Mouse (Mus musculus): ENCODE results near the gene Tnfrsf19.

Tnfrsf19 gene

DNA sequence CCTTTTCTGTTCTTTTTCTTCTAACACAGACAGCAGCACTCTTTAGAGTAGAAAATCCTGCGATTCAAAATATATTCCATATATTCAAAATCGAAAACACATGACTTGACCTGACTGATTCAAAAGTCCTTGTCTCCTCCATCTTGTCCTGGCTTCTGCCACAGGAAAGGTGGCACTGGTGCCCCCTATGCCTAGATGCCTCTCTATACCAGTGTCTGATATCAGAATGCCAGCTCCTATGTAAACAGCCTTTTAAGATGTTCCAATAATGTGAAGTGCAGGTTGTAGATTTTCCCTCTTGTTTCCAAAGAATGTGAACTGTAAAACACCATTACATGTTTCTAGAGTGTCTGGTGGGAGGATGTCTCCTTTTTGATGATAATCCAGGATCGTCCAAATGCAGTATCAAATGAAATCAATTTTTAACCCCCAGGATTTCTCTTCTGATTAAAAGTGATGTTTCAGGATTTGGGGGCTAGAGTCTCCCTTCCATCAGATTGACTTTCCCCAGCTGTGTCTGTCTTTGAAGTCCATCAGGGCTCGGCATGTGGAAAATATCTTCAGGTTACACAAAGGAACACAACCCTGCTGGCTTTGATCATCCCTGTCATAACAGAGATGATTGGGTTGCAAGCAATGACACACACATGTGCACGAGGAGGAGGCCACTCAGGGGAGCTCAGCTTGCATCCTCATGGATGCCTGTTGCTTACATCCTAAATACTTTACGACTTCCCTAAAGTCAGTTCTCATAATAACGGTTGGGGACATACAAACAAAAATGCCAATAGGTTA, 82.1 kb downstream of the Tnfrsf19 start:
- DNase-seq, result no peak

DNA sequence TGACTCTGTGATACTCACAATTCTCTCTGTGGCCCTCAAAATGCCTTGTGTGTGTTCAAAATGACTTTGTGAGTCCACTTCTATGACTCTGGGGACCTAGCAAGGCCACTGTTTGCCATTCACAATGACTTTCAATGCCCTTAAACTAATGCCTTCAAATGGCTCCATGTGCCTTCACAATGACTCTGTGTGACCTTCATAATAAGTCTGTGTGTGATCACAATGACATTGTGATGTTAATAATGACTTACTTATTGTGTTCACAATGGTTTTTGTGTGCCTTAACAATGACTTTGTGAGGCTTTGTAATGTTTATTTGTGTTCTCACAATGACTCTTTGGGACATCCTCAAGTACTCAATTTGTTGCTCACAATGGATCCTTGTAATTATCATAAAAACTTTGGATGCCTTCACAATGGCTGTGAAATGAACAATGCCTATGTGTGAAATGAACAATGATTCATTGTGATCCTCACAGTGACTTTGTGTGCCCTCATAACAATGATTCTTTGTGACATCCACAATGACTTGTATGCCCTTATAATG, 88.6 kb downstream of the Tnfrsf19 start:
- no peak for DNase-seq

DNA sequence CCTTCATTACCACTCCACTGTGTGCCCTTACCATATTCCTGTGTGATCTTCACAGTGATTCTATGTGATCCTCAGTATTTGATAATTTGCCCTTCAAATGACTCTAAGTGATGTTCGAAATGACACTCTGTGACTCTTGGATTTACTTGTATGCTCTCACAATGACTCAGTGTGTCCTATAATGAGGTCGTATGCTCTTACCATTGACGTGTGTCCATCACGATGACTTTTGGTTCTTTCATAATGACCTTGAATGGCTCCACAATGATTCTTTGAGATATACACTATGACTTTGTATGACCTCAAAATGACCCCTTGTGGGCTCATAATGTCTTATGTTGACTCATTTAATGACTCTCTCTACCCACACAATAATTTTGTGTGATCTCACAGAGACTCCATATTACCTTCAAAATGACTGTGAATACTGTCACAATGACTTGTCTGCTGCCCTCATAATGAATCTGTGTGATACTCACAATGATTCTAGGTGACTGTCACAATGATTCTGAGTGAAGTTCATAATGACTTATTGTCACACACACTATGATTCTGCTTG, 108.7 kb downstream of the Tnfrsf19 start:
- DNase-seq, result no peak

DNA sequence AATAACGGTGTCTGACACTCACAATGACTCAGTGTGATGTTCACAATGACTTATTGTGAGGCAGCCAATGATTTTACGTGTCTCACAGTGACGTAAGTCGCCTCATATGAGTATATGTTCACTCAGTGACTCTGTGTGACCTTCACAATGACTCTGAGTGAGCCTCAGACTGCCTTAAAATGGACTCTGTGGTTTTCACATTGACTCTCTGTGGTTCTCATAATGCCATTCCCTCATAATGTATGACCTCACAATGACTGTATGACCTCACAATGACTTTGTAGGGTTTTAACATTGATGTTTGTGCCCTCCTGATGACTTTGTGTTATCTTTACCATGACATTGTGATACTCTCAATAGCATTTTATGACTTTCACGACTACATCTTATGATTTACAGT, 110.6 kb downstream of the Tnfrsf19 start:
- no peak for DNase-seq

DNA sequence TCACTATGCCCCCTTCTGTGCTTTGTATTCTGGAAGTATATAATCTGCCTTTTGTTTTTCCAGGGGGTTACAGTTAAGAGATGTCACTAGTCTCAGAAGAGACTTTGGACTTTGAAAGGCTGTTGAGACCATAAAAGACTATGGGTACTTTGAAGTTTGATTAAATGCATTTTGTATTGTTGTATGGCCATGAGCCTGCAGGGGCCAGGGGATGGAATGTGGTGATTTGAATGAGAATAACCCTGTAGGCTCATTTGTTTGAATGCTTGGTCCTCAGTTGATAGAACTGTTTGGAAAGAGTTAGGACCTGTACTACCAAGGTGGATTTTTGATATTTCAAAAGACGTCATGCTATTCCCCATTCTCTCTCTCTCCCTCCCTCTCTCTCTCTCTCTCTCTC, 120.3 kb downstream of the Tnfrsf19 start:
- no peak for DNase-seq

DNA sequence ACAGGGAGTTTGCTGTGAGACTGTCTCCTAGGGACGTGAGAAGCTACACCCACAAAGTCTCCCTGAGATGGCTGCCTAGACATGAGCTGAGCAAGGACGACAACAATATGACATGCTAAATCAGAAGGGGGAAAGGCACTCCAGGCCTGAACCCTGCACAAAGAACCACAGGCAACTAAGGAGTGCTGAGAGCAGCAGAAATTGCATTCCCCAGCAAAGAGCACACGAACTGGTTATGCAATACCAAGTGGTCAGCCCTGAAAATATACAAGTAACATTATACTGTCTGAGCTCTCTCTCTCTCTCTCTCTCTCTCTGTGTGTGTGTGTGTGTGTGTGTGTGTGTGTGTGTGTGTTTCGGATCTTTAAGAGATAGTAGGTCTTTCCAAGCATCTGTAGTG, 129.6 kb downstream of the Tnfrsf19 start:
- no peak for DNase-seq

Data from cerebellum, postnatal 25 days (tissue).